Mouse (Mus musculus) limb, embryonic 11.5 days (tissue): ENCODE data around the gene Uba7. TPM values are rescaled to one million over a fixed set of nuclear protein-coding genes. Genes with fewer than 3 reads are reported as not detected.

Source experiments
- ATAC-seq: fragments of 200-750 bp; cut with Nextera tagmentation; 2 replicates; pipeline ENCODE4 v1.8.0; 2017; ENCODE audit warnings: low read depth; ENCODE audit not compliant: insufficient number of reproducible peaks, low FRiP score, low TSS enrichment
- DNase-seq: peaks from one replicate; pipeline ENCODE4 v3.0.0-alpha.2; 2015; ENCODE audit warnings: low spot score
- H3K27ac ChIP-seq: fragments of 300-500 bp; sonication (generic); replicated peaks from 2 replicates; pipeline ENCODE4 v1.5.1; 2014; ENCODE audit warnings: low read depth, mild to moderate bottlenecking, low read length
- H3K27me3 ChIP-seq: fragments of 300-500 bp; sonication (generic); 2 replicates; pipeline ENCODE4 v1.6.1; 2014; ENCODE audit warnings: mild to moderate bottlenecking, low read length, mixed read lengths; ENCODE audit not compliant: control insufficient read depth, insufficient read depth
- H3K36me3 ChIP-seq: fragments of 300-500 bp; sonication (generic); 2 replicates; pipeline ENCODE4 v1.6.1; 2014; ENCODE audit warnings: mild to moderate bottlenecking, low read length, moderate library complexity, mixed read lengths; ENCODE audit not compliant: control insufficient read depth, insufficient read depth
- H3K4me1 ChIP-seq: fragments of 300-500 bp; sonication (generic); 2 replicates; pipeline ENCODE4 v1.6.1; 2014; ENCODE audit warnings: low read length, mixed read lengths; ENCODE audit not compliant: control insufficient read depth, insufficient read depth
- H3K4me2 ChIP-seq: fragments of 300-500 bp; sonication (generic); 2 replicates; pipeline ENCODE4 v1.6.1; 2014; ENCODE audit warnings: low read depth, mild to moderate bottlenecking, moderate library complexity; ENCODE audit not compliant: severe bottlenecking
- H3K4me3 ChIP-seq: fragments of 300-500 bp; sonication (generic); 2 replicates; pipeline ENCODE4 v1.5.1; 2014; ENCODE audit warnings: low read depth, low read length
- H3K9ac ChIP-seq: fragments of 300-500 bp; sonication (generic); 2 replicates; pipeline ENCODE4 v1.6.1; 2014; ENCODE audit warnings: mild to moderate bottlenecking, low read length
- H3K9me3 ChIP-seq: fragments of 300-500 bp; sonication (generic); 2 replicates; pipeline ENCODE4 v1.6.1; 2016; ENCODE audit warnings: low read length; ENCODE audit not compliant: control insufficient read depth
- WGBS: fragments of 180-500 bp; shearing (Covaris S2); extraction: QIAGEN DNeasy Blood & Tissue Kit; methylation state at CpG from one replicate; pipeline ENCODE4 v1.1.7; 2014; 5-methylcytosine and 5-hydroxymethylcytosine counted together
- polyA plus RNA-seq: library from polyadenylated mRNA; unstranded; fragments of >200 nt; fragmentation: Nextera tagmentation; extraction: Ambion mirVana; gene quantifications from 2 replicates; pipeline ENCODE4 v1.2.1, GENCODE M21; 2014

The Uba7 gene
- polyA plus RNA-seq, 1 experiment from 2014 or later: 23.4 TPM

- peak overlapping the region; percentile 95 for H3K4me2 ChIP-seq
- H3K27me3 ChIP-seq: 0 out of 2 replicates have a peak, but pooled peaks cover 2% of the 10 kb centered on the region
- peak overlapping the region; percentile 61 for H3K9ac ChIP-seq
- H3K4me3 ChIP-seq: peak overlapping the region; percentile 53
- peaks cover 8% of the 10 kb centered on the region for H3K4me1 ChIP-seq
- H3K9me3 ChIP-seq: no peaks in the 10 kb centered on the region
- no peaks in the 10 kb centered on the region for H3K36me3 ChIP-seq
- WGBS: under 1% methylated on average over 29 of the region's 29 CpGs
- no peak overlapping the region for H3K27ac ChIP-seq
- DNase-seq (peak; percentile 36), ATAC-seq (peak; percentile 36)
Measured at GRCm38 (mm10) chr9:107936215-107936822, 39.0 kb upstream of the Uba7 start.

DNA sequence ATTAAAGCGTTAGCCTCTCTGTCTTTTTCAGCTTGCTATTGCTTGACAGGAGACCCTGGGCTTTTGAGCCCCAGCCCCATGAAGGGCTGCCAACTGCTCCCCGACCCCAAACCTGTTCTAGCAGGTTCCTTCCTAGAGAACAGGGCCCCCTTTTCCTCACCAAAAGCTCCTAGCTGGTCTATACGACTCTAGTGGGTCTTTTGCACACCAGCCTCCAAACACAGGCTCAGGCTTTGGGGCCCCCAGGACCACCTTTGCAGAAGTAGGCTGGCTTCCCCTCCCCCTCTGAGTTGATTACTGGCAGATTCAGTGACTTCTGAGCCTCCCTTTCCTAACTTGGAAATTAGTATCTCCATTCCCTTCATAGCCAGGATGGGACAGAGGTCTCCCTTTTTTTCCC, 38.5 kb upstream of the Uba7 start:
- peak; percentile 28 for DNase-seq
- H3K27ac ChIP-seq: no peak overlapping the region
- 5% methylated on average over 3 of the region's 3 CpGs for WGBS

GRCm38 (mm10) chr9:107947241-107948194, 27.8 kb upstream of the Uba7 start:
- Histone ChIP-seq H3K9ac (no peak overlapping the region), H3K27ac (no peak overlapping the region)
- WGBS: 91% methylated on average over 31 of the region's 31 CpGs

More for the DNA sequence above, 38.5 kb upstream of the Uba7 start:
- H3K9me3 ChIP-seq: no peaks in the 10 kb centered on the region
- H3K36me3 ChIP-seq: no peaks in the 10 kb centered on the region
- H3K4me2 ChIP-seq: peak overlapping the region; percentile 95
- H3K27me3 ChIP-seq: 0 out of 2 replicates have a peak, but pooled peaks cover 2% of the 10 kb centered on the region
- H3K4me1 ChIP-seq: peaks cover 8% of the 10 kb centered on the region
- no peak overlapping the region for H3K9ac ChIP-seq
- H3K4me3 ChIP-seq: peak overlapping the region; percentile 53
- ATAC-seq: no peak

DNA sequence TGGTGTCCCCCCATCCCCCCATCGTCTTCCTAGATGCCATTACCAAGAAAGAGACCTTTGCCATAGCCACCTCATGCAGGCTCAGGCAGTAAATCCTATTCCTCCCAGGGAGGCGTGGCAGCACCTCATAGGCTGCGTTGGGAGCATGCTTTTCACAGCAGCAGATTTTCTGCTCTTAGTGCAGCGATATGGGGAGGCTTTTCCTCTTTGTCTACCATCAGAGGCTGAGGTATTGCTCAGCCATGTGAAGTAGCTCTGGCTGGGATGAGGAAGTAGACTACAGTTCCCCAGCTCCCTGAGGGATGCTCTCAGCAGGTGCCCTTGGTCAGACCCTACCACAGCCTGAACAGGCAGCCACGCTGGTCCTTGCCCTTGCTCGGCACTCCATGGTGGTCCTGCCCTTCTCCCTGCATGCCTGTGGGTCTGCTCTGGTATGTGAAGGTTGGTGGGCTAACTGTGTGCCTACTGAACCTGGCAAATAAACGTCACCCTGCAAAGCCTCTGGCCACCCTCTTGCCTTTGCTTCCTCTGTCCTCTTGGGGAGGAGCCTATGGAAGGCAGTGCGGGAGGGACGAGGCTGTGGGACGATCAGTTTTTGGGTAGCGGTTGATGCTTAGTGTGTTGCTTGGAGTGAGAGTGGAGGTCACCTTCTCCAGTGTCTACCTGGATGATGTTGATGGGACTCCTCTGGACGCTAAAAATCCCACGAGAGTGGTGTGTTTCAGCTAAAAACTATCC, 26.0 kb upstream of the Uba7 start:
- DNase-seq: no peak

More at GRCm38 (mm10) chr9:107947241-107948194, 27.8 kb upstream of the Uba7 start:
- Histone ChIP-seq H3K27me3 (no peaks in the 10 kb centered on the region), H3K36me3 (no peaks in the 10 kb centered on the region), H3K4me3 (no peak overlapping the region), H3K4me2 (no peak overlapping the region), H3K9me3 (no peaks in the 10 kb centered on the region), H3K4me1 (peaks cover 2% of the 10 kb centered on the region; the same call in 1 of the 2 replicates)
- ATAC-seq (no peak), DNase-seq (no peak)

DNA sequence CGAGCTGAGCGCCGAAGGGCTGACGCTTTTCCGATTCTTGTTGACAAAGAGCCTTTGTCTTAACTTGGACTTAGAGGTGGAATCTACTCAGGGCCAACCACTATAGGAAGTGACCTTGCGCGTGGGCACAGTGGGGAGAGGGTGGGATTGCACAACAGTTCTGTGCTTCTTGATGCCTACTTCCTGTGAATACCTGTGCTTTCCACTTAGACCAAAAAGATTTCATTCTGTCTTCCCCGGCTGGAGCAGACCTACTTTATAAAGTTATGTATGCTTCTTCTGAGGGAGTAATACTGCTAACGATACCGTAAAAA, 25.4 kb upstream of the Uba7 start, which contains the start of gene Traip:
TSS of gene Traip (plus strand) at position 215 of the 314 bp plus-strand sequence.
- Histone ChIP-seq H3K4me1 (peaks cover 2% of the 10 kb centered on the region; the same call in 1 of the 2 replicates), H3K4me3 (peak within 1 kb of the TSS; percentile 77), H3K27me3 (no peaks in the 10 kb centered on the region), H3K27ac (0 out of 2 replicates have a peak within 1 kb of the TSS, but pooled peaks have one; percentile 30), H3K4me2 (peak within 1 kb of the TSS; percentile 72), H3K36me3 (no peaks in the 10 kb centered on the region), H3K9ac (peak within 1 kb of the TSS; percentile 66), H3K9me3 (no peaks in the 10 kb centered on the region)
- 92% methylated on average over 10 of the region's 10 CpGs for WGBS
- ATAC-seq (no peak), DNase-seq (no peak)

More for the DNA sequence above, 26.0 kb upstream of the Uba7 start:
- no peaks in the 10 kb centered on the region for H3K9me3 ChIP-seq
- H3K27me3 ChIP-seq: no peaks in the 10 kb centered on the region
- H3K4me3 ChIP-seq: no peak overlapping the region
- no peaks in the 10 kb centered on the region for H3K36me3 ChIP-seq
- peaks cover 2% of the 10 kb centered on the region; the same call in 1 of the 2 replicates for H3K4me1 ChIP-seq
- no peak for ATAC-seq
- H3K9ac ChIP-seq: no peak overlapping the region
- no peak overlapping the region for H3K4me2 ChIP-seq
- 81% methylated on average over 13 of the region's 13 CpGs for WGBS
- H3K27ac ChIP-seq: no peak overlapping the region

- H3K9ac ChIP-seq: peak overlapping the region; percentile 66
- WGBS: 17% methylated on average over 45 of the region's 45 CpGs
- H3K9me3 ChIP-seq: no peaks in the 10 kb centered on the region
- H3K4me2 ChIP-seq: peak overlapping the region; percentile 72
- H3K27ac ChIP-seq: 0 out of 2 replicates have a peak overlapping the region, but pooled peaks have one; percentile 30
- H3K4me1 ChIP-seq: peaks cover 2% of the 10 kb centered on the region; the same call in 1 of the 2 replicates
- H3K27me3 ChIP-seq: no peaks in the 10 kb centered on the region
- peak overlapping the region; percentile 77 for H3K4me3 ChIP-seq
- H3K36me3 ChIP-seq: no peaks in the 10 kb centered on the region
- ATAC-seq (peak; percentile 78; the same call in 1 of the 2 replicates), DNase-seq (peak; percentile 91)
Measured at GRCm38 (mm10) chr9:107950460-107951355, 24.6 kb upstream of the Uba7 start.

DNA sequence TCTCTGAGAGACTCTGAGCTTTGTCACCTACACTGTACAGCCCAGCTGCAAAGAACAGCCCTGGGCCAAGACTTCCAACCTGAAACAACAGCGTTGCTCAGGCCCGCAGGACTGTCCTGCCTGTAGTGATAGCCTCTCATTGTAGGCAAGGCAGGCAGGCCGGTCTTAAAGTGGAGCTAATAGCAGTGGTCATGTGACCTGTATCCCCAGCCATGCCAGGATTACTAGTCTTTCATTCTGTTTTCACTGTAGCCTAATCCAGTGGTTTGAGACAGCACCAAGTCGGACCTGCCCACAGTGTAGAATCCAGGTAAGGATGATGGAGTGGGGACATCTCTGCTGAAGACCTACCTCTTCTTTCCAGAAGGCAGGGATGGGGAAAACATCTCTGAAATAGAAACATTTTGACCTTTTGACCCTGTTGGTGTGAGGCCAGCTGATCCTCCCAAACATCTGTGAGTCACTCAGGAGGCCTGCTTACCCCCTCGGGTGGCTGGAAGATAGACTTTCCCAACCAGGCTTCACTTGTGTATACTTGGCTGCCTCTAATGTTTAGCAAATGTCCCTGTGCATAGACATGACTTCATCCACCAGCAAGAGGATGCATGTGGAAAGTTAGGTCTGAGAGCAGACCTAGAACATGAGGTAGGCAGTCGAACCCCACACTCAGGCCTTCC, 19.6 kb upstream of the Uba7 start:
- peaks cover 5% of the 10 kb centered on the region; the same call in 1 of the 2 replicates for H3K36me3 ChIP-seq
- ATAC-seq (no peak), DNase-seq (no peak)
- no peaks in the 10 kb centered on the region for H3K9me3 ChIP-seq
- no peak overlapping the region for H3K9ac ChIP-seq
- no peak overlapping the region for H3K4me2 ChIP-seq
- no peak overlapping the region for H3K4me3 ChIP-seq
- H3K27ac ChIP-seq: no peak overlapping the region
- no peaks in the 10 kb centered on the region for H3K27me3 ChIP-seq
- WGBS: 77% methylated on average over 6 of the region's 6 CpGs
- H3K4me1 ChIP-seq: peaks cover 2% of the 10 kb centered on the region; the same call in 1 of the 2 replicates
